Mouse (Mus musculus): ENCODE data around the gene Parp4. TPM values are rescaled to one million over a fixed set of nuclear protein-coding genes. Genes with fewer than 3 reads are reported as not detected.

The Parp4 gene
- total RNA-seq, 2 experiments from 2014 or later: 14.5 to 19.7 TPM

DNA sequence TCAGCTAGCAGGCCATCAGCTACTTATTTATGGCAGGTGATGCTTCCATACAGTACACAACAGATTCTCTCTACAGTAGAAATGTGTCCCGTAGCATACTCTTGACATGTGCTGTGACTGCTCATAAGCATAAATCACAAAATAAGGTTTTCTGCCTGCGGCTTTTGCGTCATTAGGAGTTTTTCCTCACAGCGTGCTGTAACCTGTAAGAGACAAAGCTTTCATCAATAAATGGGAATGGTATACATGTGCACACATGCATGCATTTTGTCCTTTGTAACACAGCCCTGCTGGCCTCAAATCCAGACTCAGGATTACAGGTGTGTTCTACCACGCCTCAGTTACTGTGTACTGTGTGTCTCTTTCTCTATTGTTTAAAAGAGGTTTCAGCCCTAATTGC, 122.4 kb downstream of the Parp4 start:
- intact Hi-C loops (cut with DNase I): loop anchor here (10.0 kb wide), 1 partner anchor 237 kb away; no protein-coding TSS in a partner anchor

DNA sequence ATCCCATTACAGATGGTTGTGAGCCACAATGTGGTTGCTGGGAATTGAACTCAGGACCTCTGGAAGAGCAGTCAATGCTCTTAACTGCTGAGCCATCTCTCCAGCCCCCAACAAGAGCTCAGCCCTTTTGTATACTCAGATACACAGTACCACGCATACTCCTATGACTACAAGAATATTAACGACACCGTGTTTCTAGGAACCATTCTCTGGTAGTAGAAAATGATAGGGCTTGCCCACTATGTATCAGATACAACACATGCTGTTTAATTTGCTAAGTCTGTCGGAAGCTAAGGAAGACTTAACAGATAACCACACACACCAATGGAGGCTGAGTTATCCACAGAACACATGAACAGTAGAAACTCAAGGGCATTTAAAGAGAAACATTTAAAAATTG, 127.2 kb downstream of the Parp4 start:
- Histone ChIP-seq H3K4me3 (no peak overlapping the region), H3K27ac (no peak overlapping the region)
- no peak for DNase-seq
- intact Hi-C loops (cut with DNase I): no loop called here
- no peak for TF ChIP-seq CTCF (IDR thresholded peaks at IDR 0.05)

More for the DNA sequence above, 122.4 kb downstream of the Parp4 start:
- TF ChIP-seq CTCF (IDR thresholded peaks at IDR 0.05): no peak
- DNase-seq: no peak
- Histone ChIP-seq H3K4me3 (no peak overlapping the region), H3K27ac (no peak overlapping the region)

DNA sequence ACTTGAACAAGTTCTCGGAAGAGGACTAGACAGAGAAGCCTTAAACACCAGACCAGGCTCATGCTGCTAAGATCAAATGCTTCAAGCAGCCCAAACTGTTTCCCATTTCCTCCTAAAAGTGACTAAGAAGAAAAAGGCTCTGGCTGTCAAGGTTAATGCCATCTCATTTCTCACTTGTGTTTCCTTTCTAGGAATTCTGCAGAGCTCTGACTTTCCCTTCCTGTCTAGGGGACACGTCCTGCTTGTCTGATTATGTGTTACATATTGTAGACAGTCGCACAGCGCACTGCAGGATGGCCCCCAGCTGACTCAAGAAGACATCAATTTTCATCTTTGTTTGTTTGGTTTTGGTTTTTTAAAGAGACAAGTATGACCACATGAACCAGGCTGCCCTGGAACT, 130.3 kb downstream of the Parp4 start:
- intact Hi-C loops (cut with DNase I): no loop called here
- no peak overlapping the region for H3K4me3 ChIP-seq
- no peak for TF ChIP-seq CTCF (IDR thresholded peaks at IDR 0.05)

More for the DNA sequence above, 130.3 kb downstream of the Parp4 start:
- DNase-seq: no peak
- H3K27ac ChIP-seq: no peak overlapping the region

Other genes starting within 250 kb of the Parp4 start
- gene Atp12a, start 210.6 kb upstream of the Parp4 start, total RNA-seq (2021): not detected
- under 1 TPM in 1 of 2 experiments, not detected in 1; 0.20 TPM for gene Rnf17, start 173.0 kb upstream of the Parp4 start, total RNA-seq (2021)
- gene Cenpj, start 194 bp upstream of the Parp4 start, total RNA-seq (2021): 1 to 10 TPM; 1.1 to 2.9 TPM
- 10 to 100 TPM; 14.0 to 15.0 TPM for gene Mphosph8, start 92.6 kb downstream of the Parp4 start, total RNA-seq (2021)
- 10 to 100 TPM in 1 of 2 experiments, 1 to 10 TPM in 1; 9.5 to 12.1 TPM for gene Pspc1, start 202.7 kb downstream of the Parp4 start, total RNA-seq (2021)
- gene Zmym5, start 236.1 kb downstream of the Parp4 start, total RNA-seq (2021): 10 to 100 TPM; 18.5 to 22.5 TPM